Mouse (Mus musculus) forebrain, embryonic 12.5 days (tissue): Measurements from ENCODE around the gene Ern1. TPM values are rescaled to one million over a fixed set of nuclear protein-coding genes. Genes with fewer than 3 reads are reported as not detected.
A peak's percentile ranks its signal among the peaks of the same experiment; 100 is the strongest.

Experiments used
- ATAC-seq: fragments of 200-750 bp; cut with Nextera tagmentation; 2 replicates; pipeline ENCODE4 v1.8.0; 2017; ENCODE audit warnings: moderate TSS enrichment; ENCODE audit not compliant: low FRiP score
- H3K27ac ChIP-seq: fragments of 300-500 bp; sonication (generic); 2 replicates; pipeline ENCODE4 v1.5.1; 2016; ENCODE audit warnings: mild to moderate bottlenecking
- H3K27me3 ChIP-seq: fragments of 300-500 bp; sonication (generic); 2 replicates; pipeline ENCODE4 v1.6.1; 2016; ENCODE audit warnings: mild to moderate bottlenecking
- H3K36me3 ChIP-seq: fragments of 300-500 bp; sonication (generic); replicated peaks from 2 replicates; pipeline ENCODE4 v1.6.1; 2016; ENCODE audit warnings: mild to moderate bottlenecking
- H3K4me1 ChIP-seq: fragments of 300-500 bp; sonication (generic); 2 replicates; pipeline ENCODE4 v1.6.1; 2016
- H3K4me2 ChIP-seq: fragments of 300-500 bp; sonication (generic); 2 replicates; pipeline ENCODE4 v1.6.1; 2016; ENCODE audit warnings: mild to moderate bottlenecking, moderate library complexity
- H3K4me3 ChIP-seq: fragments of 300-500 bp; sonication (generic); replicated peaks from 2 replicates; pipeline ENCODE4 v1.5.1; 2016; ENCODE audit warnings: mild to moderate bottlenecking
- H3K9ac ChIP-seq: fragments of 300-500 bp; sonication (generic); 2 replicates; pipeline ENCODE4 v1.6.1; 2016; ENCODE audit warnings: mild to moderate bottlenecking
- H3K9me3 ChIP-seq: fragments of 300-500 bp; sonication (generic); 2 replicates; pipeline ENCODE4 v1.6.1; 2016
- WGBS: fragments of 180-500 bp; shearing (Covaris S2); methylation state at CpG from one replicate; pipeline ENCODE4 v1.1.7; 2016; 5-methylcytosine and 5-hydroxymethylcytosine counted together
- polyA plus RNA-seq: library from polyadenylated mRNA; unstranded; fragments of >200 nt; fragmentation: Nextera tagmentation; extraction: Ambion mirVana; gene quantifications from 2 replicates; pipeline ENCODE4 v1.2.1, GENCODE M21; 2016

Ern1 gene
- polyA plus RNA-seq, 1 experiment from 2014 or later: 8.6 TPM

DNA sequence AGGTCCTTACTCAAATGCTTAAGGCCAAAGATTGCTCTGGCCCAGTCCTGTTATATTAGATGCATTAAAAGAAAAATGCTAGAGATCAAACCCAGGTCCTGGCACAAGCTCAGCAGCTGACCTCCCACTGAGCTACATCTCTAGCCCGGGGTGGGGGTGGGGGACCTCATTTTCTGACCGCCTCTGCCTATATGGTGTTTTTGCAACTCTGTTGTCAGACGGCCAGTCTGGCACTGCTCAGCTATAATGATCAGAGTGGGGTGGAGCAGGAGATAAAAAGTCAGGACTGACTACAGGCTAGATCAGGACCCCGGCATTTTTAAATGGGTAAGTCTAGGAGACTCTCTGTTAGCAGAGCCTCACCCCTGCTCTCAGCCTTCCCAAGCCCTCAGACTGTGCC is 30.7 kb upstream of the Ern1 start:
- no peaks in the 10 kb centered on the region for H3K36me3 ChIP-seq
- WGBS: 42% methylated on average over 4 of the region's 4 CpGs
- H3K4me1 ChIP-seq: peaks cover 44% of the 10 kb centered on the region
- H3K9me3 ChIP-seq: no peaks in the 10 kb centered on the region
- H3K27ac ChIP-seq: no peak overlapping the region
- ATAC-seq: no peak
- no peak overlapping the region for H3K9ac ChIP-seq
- H3K4me3 ChIP-seq: no peak overlapping the region
- no peaks in the 10 kb centered on the region for H3K27me3 ChIP-seq
- no peak overlapping the region for H3K4me2 ChIP-seq

DNA sequence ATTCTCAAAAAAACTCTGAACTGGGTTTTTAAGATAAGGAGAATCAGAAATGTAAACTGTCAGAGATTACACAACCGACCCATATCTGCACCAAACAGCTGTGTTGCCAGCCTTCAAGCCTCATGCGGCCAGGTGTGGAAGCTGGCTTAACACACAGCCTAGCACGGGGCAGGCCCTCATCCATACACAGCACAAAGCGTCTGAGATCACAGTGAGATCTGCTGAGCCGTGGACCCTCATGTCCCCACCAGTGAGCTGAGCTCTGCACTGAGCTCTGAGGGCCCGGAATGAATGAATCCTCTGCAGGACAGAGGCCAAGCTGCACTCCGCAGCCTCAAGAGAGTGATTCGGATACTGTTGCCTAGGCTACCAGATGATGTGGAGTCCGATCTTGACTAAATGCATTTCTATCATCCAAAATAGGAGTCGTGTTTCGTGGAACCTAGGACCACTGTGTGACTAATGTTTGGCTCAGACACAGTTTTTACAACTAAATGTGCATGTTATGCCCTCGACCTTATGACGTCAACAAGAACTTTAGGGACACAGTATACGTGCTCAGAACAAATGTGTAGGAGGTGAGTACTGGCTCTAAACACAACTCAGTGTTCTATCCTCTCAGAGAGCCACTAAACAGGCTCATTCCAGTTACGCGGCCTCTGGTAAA is 27.6 kb upstream of the Ern1 start:
- H3K9ac ChIP-seq: no peak overlapping the region
- H3K4me2 ChIP-seq: no peak overlapping the region
- H3K27me3 ChIP-seq: no peaks in the 10 kb centered on the region
- H3K4me1 ChIP-seq: peaks cover 23% of the 10 kb centered on the region
- 79% methylated on average over 16 of the region's 16 CpGs for WGBS
- H3K4me3 ChIP-seq: no peak overlapping the region
- H3K36me3 ChIP-seq: no peaks in the 10 kb centered on the region
- no peak overlapping the region for H3K27ac ChIP-seq
- ATAC-seq: no peak
- H3K9me3 ChIP-seq: no peaks in the 10 kb centered on the region

DNA sequence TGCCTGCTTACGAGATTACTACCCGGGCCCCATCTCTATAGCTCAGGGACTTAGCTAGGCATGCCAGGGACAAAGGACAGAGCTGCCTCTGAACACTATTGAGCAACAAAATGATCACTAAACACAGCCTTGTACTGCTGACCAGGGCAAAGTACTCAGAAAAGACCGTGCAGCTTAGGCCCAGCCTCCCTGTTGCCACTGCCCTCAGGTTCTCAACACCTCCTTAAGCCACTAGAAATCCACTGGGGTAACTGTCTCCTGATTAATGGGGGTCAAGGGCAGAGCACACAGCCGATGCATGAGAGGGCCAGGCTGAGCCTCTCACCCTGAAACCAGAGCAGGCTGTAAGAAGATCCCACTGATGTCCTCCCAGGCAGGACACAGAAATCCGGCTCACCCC is 26.8 kb upstream of the Ern1 start:
- Histone ChIP-seq H3K4me3 (no peak overlapping the region), H3K9me3 (no peaks in the 10 kb centered on the region), H3K27me3 (no peaks in the 10 kb centered on the region), H3K36me3 (0 out of 2 replicates have a peak, but pooled peaks cover under 1% of the 10 kb centered on the region), H3K27ac (no peak overlapping the region), H3K4me1 (peaks cover 17% of the 10 kb centered on the region), H3K4me2 (no peak overlapping the region), H3K9ac (no peak overlapping the region)
- no peak for ATAC-seq
- 48% methylated on average over 5 of the region's 5 CpGs for WGBS

DNA sequence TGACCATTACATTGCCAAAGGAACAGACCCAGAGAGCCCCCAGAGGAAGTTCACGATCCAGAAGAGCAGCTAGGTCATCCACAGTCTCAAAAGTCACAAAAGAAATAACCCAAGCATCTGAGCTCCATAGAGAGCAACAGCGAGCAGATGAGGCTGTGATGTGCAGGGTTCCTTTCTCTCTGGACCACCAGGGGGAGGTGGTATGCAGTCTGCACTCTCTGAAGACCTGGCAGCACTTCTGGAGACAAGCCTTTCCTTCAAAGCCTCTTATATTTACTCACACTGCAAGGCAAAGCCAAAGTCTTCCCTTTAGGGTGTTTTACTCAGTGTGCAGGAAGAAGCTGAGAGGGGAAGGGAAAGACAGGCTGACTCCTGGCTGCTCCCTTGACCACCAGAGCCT is 25.5 kb upstream of the Ern1 start:
- ATAC-seq: no peak
- WGBS: 44% methylated on average over 2 of the region's 2 CpGs
- H3K27me3 ChIP-seq: no peaks in the 10 kb centered on the region
- no peak overlapping the region for H3K27ac ChIP-seq
- H3K9me3 ChIP-seq: no peaks in the 10 kb centered on the region
- peaks cover 13% of the 10 kb centered on the region for H3K36me3 ChIP-seq
- H3K9ac ChIP-seq: no peak overlapping the region
- no peak overlapping the region for H3K4me2 ChIP-seq
- peaks cover 5% of the 10 kb centered on the region; the same call in 1 of the 2 replicates for H3K4me1 ChIP-seq
- H3K4me3 ChIP-seq: no peak overlapping the region

DNA sequence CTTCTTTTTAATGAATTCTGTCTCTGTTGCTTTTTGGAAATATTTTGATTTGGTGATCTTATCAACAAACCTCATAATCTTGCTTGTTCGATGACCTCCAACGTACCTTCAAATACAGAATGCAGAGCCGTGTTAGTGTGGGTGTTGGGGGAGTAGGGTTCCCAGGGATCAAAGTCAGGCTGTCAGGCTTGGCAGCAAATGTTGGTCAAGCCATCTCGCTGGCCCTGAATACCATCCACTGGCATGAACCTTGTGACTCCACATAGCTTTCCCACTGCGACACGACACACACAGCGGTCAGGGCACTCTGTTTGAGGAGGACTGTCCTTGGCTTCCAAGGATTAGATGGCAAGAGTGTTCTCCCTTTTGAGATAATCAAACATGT is 24.3 kb upstream of the Ern1 start:
- ATAC-seq: no peak
- Histone ChIP-seq H3K27me3 (no peaks in the 10 kb centered on the region), H3K4me3 (no peak overlapping the region), H3K4me2 (no peak overlapping the region), H3K9me3 (no peaks in the 10 kb centered on the region), H3K4me1 (peaks cover 2% of the 10 kb centered on the region; the same call in 1 of the 2 replicates), H3K9ac (no peak overlapping the region), H3K27ac (no peak overlapping the region), H3K36me3 (peaks cover 15% of the 10 kb centered on the region)
- WGBS: 91% methylated on average over 7 of the region's 7 CpGs

DNA sequence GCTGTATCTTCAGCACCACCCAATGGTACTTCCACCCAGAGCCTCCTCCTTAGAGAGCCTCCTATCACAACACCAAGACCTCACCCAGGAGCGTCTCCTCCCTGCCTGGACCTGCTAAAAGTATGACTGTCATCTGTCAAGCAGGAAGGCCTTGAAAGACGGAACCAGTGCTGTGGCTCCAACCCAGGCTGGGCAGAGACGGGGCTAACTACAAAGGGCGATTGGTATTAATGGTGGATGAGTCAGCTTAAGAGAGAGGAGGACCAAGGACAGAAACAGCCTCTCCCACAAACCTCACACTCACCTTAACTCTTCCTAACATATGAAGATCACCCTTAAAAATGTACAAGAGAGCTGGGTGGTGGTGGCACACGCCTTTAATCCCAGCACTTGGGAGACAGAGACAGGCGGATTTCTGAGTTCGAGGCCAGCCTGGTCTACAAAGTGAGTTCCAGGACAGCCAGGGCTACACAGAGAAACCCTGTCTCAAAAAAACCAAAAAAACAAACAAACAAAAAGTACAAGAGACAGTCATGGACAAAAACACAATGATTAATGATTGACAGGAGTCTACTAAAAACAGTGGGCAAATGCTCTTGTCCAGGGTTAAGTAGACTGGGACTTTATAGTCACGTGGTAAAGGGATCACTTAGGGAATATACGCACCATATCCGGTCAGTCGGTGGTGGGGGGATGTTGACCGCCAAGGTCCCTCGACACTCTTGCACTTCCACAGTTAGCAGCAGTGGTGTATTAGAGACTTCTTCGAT is 23.8 kb upstream of the Ern1 start:
- H3K4me2 ChIP-seq: no peak overlapping the region

DNA sequence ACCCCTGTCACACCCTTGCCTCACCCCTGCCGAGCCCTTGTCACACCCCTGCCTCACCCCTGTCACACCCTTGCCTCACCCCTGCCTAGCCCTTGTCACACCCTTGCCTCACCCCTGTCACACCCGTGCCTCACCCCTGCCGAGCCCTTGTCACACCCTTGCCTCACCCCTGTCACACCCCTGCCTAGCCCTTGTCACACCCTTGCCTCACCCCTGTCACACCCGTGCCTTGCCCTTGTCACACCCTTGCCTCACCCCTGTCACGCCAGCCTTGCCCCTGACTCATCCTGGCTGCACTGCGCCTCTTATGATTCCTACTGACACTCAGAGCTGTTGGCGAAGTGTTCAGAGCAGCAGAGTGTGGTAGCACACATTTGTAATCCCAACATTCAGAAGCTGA is 20.0 kb upstream of the Ern1 start:
- no peak overlapping the region for H3K4me3 ChIP-seq
- H3K9me3 ChIP-seq: no peaks in the 10 kb centered on the region
- WGBS: 97% methylated on average over 7 of the region's 7 CpGs
- ATAC-seq: no peak
- H3K4me1 ChIP-seq: no peaks in the 10 kb centered on the region; the same call in 1 of the 2 replicates
- no peaks in the 10 kb centered on the region for H3K27me3 ChIP-seq
- no peak overlapping the region for H3K4me2 ChIP-seq
- H3K27ac ChIP-seq: no peak overlapping the region
- peaks cover 15% of the 10 kb centered on the region for H3K36me3 ChIP-seq
- no peak overlapping the region for H3K9ac ChIP-seq

More for the DNA sequence above, 23.8 kb upstream of the Ern1 start:
- Histone ChIP-seq H3K9me3 (no peaks in the 10 kb centered on the region), H3K4me3 (no peak overlapping the region), H3K27me3 (no peaks in the 10 kb centered on the region), H3K9ac (no peak overlapping the region), H3K4me1 (peaks cover 2% of the 10 kb centered on the region; the same call in 1 of the 2 replicates), H3K36me3 (peaks cover 15% of the 10 kb centered on the region), H3K27ac (no peak overlapping the region)
- 91% methylated on average over 14 of the region's 14 CpGs for WGBS
- no peak for ATAC-seq

DNA sequence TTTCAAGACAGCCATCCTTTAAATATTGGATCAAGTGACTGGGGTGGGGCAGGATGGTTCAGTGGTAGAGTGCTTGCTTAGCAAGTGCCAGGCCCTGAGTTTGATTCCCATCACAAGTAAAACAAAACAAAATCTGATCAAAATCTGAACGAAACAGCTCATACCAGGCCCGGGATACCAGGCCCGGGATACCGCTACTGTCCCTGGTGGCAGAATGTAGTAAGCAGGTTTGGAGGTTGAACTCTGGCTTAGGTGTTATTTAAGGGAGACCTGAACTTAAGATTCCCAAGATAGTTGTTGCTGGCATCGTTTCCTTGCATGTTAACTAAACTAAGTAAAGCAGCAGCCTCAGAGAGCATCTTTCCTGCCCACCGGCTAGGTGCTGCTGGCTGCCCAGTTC is 18.6 kb upstream of the Ern1 start:
- no peak overlapping the region for H3K27ac ChIP-seq
- H3K4me1 ChIP-seq: peaks cover 8% of the 10 kb centered on the region
- no peak overlapping the region for H3K4me3 ChIP-seq
- H3K4me2 ChIP-seq: no peak overlapping the region
- H3K36me3 ChIP-seq: peaks cover 15% of the 10 kb centered on the region
- H3K9ac ChIP-seq: no peak overlapping the region
- no peaks in the 10 kb centered on the region for H3K9me3 ChIP-seq
- H3K27me3 ChIP-seq: no peaks in the 10 kb centered on the region
- 87% methylated on average over 6 of the region's 6 CpGs for WGBS
- ATAC-seq: no peak

DNA sequence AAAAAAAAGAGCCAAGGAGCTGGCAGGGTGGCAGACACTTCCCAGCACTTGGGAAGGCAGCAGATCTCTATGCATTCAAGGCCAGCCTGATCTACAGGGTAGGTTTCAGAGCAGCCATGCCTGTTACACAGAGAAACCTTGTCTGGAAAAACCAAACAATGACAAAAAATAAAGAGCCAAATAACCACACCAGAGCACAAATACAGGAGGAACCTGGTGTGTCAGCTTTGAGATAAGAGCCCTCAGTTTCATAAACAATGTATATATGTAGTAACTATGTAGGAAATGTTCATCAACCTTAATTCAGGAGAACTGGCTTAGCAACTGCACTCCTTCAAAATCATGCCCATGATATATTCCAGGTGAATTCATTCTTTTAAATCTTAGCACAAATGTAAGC is 16.5 kb upstream of the Ern1 start:
- Histone ChIP-seq H3K9ac (no peak overlapping the region), H3K4me2 (no peak overlapping the region), H3K36me3 (peaks cover 12% of the 10 kb centered on the region), H3K4me3 (no peak overlapping the region), H3K4me1 (peaks cover 11% of the 10 kb centered on the region), H3K27me3 (no peaks in the 10 kb centered on the region), H3K27ac (no peak overlapping the region), H3K9me3 (no peaks in the 10 kb centered on the region)
- no peak for ATAC-seq

DNA sequence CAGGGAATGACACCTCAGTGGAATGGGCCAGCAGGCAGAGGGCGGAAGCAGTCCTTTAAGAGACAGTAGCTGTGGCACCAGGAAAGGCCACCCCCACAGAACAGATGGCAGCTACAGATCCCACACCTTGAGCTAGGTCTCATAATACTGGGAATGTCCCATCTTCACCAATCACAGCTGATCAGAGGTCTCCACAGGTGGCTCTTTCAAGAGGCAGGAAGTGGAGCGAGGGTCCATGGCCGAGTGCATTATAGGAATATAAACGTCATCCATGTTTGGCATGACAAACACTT is 15.7 kb upstream of the Ern1 start:
- Histone ChIP-seq H3K9ac (no peak overlapping the region), H3K9me3 (no peaks in the 10 kb centered on the region), H3K4me2 (no peak overlapping the region), H3K36me3 (0 out of 2 replicates have a peak, but pooled peaks cover 4% of the 10 kb centered on the region), H3K4me1 (peaks cover 11% of the 10 kb centered on the region), H3K27me3 (no peaks in the 10 kb centered on the region), H3K27ac (peak overlapping the region; percentile 56; the same call in 1 of the 2 replicates), H3K4me3 (no peak overlapping the region)
- no peak for ATAC-seq
- whole genome bisulfite sequencing: 82% methylated on average over 4 of the region's 4 CpGs

DNA sequence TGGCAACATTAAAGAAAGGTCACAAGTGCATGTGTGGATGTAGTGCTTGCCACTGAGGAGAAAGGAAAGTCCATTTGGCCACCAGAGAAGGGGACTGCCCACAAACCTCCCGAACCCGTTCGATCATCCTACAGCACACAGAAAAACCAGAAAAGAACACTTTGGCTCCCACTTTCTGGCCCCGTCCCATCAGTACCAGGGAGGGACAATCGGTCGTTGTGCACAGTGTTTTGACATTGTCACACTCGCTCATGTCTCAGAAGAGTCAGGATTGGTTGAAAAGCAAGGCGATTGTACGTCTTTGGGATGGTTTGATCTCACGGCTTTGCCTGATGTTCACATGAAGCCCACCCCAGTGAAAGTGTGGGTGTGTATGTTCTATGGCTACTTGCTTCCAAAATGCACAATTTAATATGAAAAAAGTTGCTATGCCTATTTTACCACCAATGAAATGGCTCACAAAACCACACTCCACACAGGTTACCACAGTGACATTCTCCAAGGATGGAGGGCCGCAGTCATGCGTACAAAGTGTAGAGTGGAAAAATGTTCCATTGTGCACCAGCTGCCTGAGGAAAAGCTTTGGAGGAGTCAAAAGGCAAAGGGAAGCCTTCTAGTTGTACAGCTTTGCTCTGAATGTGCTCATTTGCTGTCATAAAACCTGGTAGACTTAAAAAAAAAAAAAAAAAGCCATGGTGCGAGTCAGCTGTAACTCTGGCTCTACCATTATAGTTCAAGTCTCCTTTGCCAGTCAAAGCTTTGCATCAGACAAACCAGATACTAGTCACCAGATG is 15.2 kb upstream of the Ern1 start:
- no peak for ATAC-seq
- Histone ChIP-seq H3K36me3 (no peaks in the 10 kb centered on the region), H3K9ac (no peak overlapping the region), H3K27ac (peak overlapping the region; percentile 56), H3K4me1 (peaks cover 11% of the 10 kb centered on the region), H3K4me3 (no peak overlapping the region), H3K4me2 (no peak overlapping the region), H3K9me3 (no peaks in the 10 kb centered on the region), H3K27me3 (no peaks in the 10 kb centered on the region)
- 57% methylated on average over 13 of the region's 13 CpGs for WGBS

DNA sequence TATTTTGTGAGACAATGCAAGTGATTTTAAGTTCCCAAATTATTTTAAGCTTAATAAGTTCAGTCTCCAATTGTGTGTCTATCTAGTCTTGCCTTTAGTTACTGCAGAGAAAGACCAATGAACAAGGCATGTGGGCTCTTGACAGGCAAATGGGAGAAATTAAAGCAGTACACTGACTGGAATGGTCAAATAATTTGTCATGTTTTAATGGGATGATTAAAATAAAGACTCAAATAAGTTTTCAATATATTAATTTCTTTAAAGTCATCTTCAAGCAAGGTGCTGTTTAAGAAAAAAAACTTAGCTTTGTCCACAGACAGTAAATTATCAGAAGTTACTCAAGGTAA is 14.5 kb upstream of the Ern1 start:
- H3K4me3 ChIP-seq: 0 out of 2 replicates have a peak overlapping the region, but pooled peaks have one; percentile 74
- H3K9ac ChIP-seq: peak overlapping the region; percentile 97; the same call in 1 of the 2 replicates
- peak overlapping the region; percentile 99 for H3K27ac ChIP-seq

More for the DNA sequence above, 14.5 kb upstream of the Ern1 start:
- no peak for ATAC-seq
- H3K4me2 ChIP-seq: peak overlapping the region; percentile 74; the same call in 1 of the 2 replicates
- no peaks in the 10 kb centered on the region for H3K36me3 ChIP-seq
- peaks cover 11% of the 10 kb centered on the region for H3K4me1 ChIP-seq
- no peaks in the 10 kb centered on the region for H3K9me3 ChIP-seq
- H3K27me3 ChIP-seq: no peaks in the 10 kb centered on the region
